Mouse (Mus musculus): Measurements from ENCODE around the gene Pafah1b2.

Pafah1b2 gene

DNA sequence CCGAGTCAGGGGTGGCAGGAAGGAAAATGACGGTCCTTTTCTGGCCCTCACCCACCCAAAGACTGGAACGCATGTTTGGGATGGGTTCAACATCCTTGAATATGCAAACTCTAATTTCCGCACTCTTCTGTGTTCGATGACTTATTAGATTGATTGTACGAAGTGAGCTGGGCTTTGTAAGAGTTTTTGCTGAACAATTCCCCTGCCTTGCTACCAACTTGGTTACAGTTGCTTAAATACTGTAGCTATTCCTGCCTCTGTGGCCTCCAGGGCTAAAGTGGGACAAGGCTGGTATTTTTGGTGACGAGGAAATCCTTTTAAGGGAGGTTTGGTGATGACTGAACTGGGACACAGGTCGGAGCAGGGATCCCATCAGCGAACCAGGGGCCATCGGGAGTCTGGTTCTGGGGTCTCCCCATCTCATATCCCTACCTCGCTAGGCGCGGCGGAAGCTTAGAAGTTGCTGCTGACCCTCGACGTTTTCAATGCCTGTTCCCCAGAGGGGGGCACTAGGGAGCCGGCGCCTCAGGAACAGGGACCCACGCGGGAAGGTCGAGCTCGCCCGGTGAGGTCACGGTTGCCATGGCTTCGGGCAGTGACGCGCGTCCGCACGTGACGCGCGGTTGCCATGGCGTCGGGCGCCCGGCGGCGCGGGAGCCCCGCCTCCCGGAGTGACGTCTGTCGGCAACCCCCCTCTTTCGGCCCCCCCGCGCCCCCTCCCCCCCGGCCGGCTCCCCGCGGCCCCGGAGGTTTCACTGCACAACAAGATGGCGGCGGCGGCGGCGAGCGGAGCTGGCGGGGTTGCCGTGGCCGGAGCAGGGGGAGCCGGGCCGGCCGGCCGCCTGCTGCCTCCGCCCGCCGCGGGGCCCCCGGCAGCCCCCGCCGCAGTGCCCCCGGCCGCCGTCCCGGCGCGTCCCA is at the start of gene Pafah1b2, which contains the start of gene Sik3:
Pafah1b2 (minus strand) TSS at position 600 of the 918 bp plus-strand sequence.
Sik3 (plus strand) TSS at position 730 of the 918 bp plus-strand sequence.
- peak; percentile 89 for DNase-seq (ENCODE audit: extremely low spot score, low read depth, low spot score)

DNA sequence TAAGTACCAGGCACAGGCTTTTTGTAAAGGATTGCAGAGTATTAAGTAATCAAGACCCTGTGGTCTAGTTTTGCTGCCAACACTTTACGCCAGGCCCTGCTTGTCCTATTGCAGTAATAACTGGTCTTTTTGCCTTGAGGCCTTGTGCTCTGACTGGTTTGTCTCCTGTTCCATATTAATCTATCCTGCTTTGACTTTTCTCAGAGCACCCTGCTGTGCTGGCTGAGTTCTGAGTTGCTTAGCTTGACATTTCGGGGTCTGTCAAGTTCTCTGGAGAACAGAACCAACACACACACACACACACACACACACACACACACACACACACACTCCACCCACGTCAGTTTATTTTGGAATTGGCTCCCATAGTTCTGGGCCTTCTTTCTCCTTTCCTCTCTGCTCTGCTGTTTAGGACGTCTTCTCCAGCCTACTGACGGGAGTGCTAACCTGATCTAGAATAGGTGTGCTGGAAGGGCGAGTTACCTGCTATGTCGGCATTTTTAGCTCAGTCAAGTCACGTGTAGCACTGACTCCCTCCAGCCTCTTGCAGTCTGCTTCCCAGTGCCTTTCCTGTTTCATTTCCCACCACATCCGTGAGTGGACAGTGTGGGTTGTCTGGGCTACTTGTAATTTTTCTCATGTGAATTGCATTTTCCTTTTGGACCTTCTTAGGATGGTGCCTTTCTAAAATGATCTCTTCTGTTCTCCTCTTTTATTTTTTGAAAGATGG is 49.4 kb upstream of the Pafah1b2 start:
- DNase-seq (ENCODE audit: extremely low spot score, low read depth, low spot score), result no peak

DNA sequence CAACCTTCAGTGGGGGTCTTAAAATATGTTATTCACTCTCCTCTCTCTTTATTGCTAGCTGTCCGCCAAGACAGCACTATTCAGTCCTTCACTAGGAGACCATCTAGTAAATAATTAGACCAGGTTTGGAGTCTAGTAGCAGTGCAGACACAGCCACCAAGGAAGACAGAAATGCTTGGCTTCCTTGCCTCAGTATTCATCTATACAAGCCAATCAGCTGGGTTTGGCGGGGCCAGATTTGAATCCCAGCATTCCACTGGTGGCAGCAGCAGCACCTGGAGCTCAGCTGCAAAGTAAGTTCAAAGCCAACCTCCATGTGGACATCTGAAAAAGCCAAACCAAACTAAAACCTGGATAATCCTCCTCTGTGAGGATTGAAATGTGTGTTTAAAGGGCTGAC is 47.8 kb upstream of the Pafah1b2 start:
- DNase-seq (ENCODE audit: extremely low spot score, low read depth, low spot score), result no peak

DNA sequence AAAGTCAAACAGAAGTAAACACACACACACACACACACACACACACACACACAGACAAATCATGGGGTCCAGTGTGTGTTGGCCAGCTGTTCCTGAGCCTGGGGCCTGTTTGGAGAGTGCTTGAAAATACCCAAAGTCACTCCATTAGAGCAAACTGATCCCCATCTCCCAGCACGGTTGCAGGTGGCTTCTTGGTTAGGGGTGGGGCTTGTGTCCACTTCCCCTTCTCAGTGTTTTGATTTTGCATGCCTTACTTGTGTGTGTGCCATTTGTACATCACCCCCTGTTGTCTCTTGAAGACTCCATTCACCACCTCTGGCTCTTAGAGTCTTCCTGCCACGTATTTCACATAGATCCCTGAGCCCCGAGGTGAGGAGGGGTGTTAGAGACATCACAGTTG is 45.6 kb upstream of the Pafah1b2 start:
- no peak for DNase-seq (ENCODE audit: extremely low spot score, low read depth, low spot score)

DNA sequence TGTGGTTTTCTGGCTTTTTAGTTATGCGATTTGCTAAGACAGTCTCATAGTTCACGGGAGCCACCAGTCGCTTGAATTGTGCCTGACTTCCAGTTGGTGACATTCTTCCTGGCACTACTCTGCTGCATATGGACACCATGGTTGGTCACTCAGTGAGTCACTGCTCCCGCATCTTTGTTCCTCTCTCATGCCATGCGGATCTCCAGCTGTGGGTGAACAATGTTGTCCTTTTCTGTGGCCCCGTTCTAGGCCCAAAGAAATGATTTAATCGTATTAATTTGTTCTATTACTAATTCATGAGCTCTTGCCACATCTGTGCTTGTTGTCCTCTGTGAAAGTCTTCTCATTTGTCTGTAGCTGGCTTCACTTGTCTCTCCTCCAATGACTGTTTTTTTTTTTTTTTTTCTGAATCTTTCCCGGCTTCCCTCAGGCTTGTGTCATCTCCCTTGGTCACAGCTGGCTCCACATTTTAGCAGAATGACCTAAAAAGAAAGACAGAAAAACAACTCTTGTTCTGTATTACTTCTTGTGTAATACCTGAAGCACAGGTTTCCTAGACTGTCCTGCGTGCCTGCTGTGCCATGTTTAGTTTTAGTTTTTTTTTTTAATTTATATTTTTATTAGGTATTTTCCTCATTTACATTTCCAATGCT is 40.6 kb upstream of the Pafah1b2 start:
- DNase-seq (ENCODE audit: extremely low spot score, low read depth, low spot score), result no peak

DNA sequence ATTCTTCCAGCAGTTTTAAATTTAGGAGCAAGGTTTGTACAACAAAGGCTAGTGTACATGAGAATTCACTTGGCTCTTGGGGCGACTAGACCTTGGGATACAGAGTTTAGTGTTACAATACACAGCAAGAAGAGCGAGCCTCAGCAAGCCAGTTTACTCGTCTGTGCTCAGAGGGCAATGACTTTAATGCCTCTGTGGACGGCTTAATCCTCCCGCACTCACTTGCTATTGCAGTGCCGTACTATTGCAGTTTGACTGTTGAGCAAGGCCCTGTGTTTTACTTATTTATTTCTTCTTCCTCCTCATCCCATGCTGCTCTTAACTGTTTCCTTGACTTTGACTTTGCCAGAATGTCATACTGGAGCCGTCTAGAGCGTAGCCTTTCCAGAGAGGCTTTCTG is 37.7 kb upstream of the Pafah1b2 start:
- DNase-seq (ENCODE audit: extremely low spot score, low read depth, low spot score), result no peak

DNA sequence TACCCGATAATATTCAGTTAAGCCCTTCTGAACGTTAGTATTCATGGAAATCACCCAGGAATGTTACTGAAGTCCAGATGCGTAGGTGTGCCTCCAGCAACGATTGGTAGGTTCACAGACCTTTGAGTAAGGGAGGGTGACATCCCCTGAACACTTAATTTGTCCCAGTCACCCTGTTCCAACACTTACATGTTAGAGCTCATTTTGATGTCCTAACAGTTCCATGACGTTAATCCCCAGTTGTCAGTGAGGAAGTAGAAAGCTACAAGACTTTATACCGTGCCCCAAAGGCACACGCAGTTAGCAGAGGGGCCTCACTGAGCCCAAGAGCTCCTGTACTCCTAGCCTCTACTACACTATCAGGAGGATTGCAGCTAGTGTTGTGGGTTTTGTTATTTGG is 37.0 kb upstream of the Pafah1b2 start:
- no peak for DNase-seq (ENCODE audit: extremely low spot score, low read depth, low spot score)

DNA sequence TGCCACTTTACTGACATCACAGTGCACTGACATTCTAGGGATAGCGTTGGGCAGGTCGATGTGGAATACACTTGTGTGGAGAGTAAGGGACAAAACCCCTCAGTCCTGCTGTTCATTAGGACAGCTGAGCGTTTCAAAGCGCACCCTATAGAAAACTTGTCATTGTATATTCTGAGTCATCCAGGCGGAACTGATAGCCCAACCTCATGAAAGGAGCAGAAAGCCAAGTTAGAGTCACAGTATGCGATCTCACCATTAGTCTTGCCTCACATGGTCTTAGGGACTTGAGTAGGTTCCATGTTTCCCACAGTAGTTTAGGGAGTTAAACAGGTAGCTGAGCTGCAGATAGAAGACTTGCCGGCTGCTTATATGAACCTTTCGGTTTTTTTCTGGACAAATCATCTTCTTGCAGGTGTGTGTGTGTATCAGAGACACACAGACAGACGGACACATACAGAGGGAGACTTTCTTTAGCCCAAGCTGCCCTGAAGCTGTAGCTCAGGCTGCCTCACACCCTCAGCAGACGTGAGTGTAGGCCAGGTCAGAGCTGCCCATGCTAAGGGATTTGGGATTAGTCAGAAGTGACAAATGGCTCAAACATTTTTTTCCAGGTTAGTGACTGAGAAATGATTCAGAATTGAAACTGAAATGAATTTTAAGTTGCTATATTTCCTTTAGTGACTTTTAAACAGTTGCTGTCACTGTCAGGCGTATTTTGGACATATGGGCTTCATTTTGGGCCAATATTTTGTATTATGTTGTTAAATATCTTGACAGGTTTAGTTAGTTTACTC is 34.4 kb upstream of the Pafah1b2 start:
- no peak for DNase-seq (ENCODE audit: extremely low spot score, low read depth, low spot score)

DNA sequence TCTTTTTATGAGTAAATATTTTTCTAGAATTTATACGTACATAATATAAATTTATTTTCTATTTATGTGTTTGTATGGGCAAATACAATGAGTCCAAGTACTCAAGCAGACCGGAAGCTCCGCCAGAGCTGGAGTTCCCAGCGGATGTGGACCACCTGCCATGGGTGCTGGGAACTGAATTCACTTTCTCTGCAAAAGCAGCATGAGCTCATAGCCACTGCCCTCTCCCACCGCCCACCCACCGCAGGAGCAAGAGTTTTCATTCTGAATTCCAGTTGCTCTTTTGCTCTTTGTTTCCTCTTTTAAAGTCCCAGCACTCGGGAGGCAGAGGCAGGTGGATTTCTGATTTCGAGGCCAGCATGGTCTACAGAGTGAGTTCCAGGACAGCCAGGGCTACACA is 31.1 kb upstream of the Pafah1b2 start:
- no peak for DNase-seq (ENCODE audit: extremely low spot score, low read depth, low spot score)

DNA sequence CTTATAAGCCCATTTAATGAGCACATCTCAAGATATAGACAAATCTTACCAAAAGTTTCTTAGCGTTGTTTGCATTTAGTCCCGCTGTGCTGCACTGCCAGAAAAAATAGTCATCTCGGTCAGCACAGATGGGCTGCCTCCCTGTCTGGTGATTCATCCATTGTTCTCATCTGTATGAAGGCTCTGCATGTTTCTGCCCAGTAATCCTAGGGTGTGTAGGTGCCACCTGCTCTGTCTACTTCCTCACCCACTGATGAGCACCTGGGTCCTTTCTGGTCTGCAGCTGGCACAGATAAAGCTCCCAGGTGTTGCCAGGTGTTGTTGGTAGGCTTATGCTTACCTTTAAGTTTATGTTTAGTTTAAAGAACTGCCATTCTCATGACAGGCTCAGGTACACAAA is 29.9 kb upstream of the Pafah1b2 start:
- DNase-seq (ENCODE audit: extremely low spot score, low read depth, low spot score), result no peak

DNA sequence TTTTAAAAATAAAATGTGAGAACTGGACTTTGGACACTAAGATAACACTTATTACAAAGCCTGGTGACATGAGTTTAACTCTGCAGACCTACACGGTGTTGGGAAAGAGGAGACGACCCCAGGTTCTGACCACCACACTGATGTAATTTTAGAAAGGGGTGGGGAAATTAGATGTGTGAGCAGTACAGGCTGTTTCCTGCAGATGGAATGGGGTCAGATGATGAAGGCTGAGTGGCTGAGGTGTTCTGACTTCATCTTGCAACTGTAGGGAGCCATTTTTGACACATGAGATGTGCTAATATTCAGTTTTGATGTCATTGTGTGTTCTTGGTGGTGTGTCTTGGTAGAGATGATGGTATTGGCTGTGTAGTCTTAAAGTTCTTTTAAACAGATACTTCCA is 28.7 kb upstream of the Pafah1b2 start:
- DNase-seq (ENCODE audit: extremely low spot score, low read depth, low spot score), result no peak

DNA sequence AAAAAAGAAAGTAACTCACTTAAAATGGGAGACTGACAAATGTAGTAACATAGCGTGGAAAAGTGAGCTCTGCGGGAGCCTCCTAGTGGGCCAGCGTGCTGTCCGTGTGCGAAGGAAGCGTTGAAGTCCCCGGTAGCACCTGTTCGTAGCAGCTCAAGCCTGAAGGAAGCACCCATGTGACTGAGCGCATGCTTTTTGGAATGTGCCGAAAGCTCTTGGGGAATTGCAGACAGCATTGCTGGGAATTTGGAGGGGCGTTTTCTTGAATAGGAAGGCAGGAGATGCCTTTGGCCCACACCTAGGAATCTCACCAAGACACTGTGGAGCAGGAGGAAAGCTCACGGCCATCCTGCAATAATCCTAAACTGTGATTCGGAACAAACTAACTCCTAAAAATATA is 26.3 kb upstream of the Pafah1b2 start:
- DNase-seq (ENCODE audit: extremely low spot score, low read depth, low spot score), result no peak

DNA sequence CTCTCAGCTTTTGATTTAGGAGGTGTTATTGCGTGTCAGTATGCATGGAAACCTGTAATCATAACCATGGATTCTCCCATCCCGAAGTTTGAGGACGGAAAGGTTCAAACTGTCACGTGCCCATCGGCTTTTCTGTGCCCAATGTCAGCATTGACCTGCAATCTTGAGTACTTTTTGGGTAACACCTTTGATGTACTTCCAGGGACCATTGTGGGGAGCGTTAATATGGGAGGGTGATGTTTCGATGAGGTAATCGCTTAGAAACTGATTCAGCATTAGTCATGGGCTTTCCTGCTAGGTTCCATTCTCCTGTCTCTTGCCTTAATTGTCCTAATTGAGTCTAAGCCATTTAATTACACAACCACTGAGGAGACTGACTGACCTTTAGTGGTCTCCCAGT is 24.4 kb upstream of the Pafah1b2 start:
- DNase-seq (ENCODE audit: extremely low spot score, low read depth, low spot score), result no peak

DNA sequence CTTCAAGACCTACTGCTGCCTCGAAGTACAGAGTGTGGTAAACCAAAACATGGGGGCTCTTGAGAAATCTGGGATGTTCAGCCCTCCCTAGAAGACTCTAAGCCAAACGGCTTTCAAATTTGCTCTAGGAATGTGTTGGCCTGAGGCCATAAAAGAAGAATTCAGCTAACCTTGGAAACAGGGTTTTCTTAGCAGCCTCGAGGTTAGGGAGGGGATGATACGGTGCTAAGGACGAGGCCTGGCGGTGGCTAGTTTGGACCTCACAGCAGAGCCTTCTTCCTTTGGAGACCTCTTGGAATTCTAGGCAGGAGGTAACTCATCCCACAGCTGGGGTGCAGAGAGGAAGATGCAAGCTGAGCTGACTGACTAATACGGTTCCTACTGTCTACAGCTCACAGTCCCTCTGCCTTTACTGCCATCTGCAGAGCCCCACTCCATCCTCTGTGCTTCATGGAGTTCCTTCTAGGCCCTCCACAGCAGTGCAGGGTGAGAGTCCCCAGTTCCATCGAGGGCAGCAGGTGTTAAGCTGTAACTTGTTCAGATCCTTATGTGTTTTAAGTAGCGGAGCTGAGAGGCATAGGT is 22.9 kb upstream of the Pafah1b2 start:
- DNase-seq (ENCODE audit: extremely low spot score, low read depth, low spot score), result no peak

DNA sequence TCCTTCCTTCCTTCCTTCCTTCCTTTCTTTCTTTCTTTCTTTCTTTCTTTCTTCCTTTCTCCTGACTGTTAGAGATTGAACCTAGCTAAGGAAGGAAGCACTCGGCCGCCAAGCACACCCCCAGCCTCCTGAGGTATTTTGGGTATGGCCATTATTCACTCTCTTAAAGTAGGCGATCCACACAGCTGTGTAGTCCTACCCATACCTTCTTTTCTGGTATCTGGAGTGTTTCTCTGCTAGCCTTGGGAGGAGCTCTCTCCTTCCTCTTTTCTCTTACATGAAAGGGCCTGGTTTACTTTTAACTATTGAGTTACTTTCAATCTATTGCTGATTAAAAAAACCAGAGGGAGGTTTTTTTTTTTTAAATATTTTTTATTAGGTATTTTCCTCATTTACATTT is 21.4 kb upstream of the Pafah1b2 start:
- DNase-seq (ENCODE audit: extremely low spot score, low read depth, low spot score), result no peak

DNA sequence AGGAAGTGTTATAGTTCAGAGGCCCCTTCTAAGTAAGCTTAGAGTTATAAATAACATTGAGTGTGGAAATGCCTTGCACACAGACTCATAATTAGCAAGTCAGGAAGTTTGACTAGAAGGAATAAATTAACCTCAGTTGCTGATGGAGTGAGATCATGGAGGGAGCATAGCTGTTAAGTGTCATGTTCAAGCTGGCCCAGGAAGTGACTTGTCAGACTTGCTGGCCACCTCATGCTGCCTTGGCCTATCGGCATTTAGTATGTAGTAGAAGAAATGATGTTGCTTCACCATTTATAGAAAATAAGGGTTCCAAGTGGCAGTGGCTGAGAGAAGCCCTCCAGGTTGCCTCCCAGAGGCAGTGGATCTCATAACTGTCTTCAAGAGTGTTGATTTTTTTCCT is 20.6 kb upstream of the Pafah1b2 start:
- no peak for DNase-seq (ENCODE audit: extremely low spot score, low read depth, low spot score)

DNA sequence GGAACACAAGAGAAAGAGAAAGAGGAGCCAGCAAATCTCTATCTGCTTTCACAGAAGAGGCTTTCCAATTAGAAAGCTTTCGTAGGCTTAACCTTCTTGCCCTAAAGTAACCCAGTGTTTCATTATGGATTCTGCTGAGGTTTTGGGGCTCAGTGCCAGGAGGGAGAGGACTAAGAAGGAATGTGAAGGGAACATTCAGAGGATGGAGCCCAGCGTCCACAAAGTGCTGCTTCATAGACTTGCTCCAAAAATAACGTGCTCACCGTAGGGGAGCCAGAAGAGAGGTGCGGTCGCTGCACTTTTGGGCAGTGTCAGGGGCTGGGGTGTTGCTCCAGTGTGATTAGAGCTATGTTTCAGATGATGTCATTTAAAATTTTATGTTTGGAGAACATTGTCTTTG is 19.7 kb upstream of the Pafah1b2 start:
- no peak for DNase-seq (ENCODE audit: extremely low spot score, low read depth, low spot score)

DNA sequence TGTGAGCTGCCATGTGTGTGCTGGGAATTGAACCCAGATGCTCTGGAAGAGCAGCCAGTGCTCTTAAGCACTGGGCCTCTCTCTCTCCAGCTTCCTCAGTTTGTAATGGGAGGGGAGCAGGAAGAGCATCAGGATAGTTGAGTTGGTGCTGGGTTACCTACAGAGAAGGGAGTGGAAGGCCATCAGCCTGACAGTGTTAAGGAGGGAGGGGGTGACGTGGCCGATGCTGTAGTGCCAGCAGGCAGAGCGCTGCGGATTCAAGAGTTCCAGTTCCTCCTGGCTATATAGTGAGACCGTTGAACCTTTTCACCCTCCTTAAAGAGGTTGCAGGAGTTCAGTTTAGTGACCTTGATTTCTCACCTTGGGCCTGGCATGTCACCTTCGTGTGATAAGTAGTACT is 18.5 kb upstream of the Pafah1b2 start:
- DNase-seq (ENCODE audit: extremely low spot score, low read depth, low spot score), result no peak

DNA sequence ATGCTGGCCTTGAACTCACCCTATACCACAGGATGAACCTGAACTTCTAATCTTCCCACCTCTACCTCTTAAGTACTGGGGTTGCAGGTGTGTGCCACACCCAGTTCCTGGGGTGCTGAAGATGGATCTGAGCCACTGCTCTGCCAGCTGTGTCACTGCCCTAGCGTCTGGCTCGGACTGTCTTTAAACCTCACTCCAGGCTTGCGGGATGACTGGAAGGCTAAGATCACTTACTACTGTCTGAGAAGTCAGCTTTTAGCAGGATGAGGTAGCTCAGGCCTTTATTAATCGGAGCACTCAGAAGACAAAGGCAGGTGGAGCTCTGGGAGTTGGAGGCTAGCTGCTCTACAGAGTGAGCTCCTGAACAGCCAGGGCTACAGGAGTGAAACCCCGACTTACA is 17.7 kb upstream of the Pafah1b2 start:
- no peak for DNase-seq (ENCODE audit: extremely low spot score, low read depth, low spot score)

DNA sequence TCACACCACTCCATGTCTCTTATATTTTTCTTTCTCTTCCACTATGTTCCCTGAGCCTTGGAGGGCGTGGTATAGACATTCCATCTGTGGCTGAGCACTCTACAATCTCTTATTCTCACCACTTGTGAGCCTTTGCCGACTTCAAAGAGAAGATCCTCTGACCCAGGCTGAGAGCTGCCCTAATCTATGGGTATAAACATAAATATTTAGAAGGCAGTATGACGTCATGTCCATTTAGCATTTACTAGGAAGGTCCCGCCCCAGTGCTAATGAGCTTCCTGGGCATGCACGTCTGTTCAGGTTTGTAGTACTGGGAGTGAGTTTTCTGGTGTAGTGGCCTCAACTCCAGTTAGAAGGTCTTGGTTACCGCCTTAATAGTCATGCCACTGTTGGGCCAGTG is 17.0 kb upstream of the Pafah1b2 start:
- DNase-seq (ENCODE audit: extremely low spot score, low read depth, low spot score), result no peak

DNA sequence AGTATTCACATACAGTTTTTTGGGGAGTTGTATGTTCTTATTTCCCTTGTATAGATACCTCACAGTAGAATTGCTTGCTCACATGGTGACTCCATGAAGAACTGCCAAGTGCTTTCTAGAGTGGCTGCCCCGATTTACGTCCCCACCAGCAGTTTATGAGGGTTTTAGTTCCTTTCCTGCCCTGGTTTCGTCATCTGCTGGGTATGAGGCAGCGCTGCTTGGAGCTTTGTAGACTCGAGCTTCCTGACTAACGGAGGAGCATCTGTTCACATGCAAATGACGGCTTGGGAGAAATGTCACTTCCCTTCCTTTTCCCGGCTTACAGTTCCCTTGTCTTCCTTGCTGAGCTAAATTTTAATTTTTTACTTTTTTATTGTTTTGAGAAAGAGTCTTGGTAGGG is 15.5 kb upstream of the Pafah1b2 start:
- no peak for DNase-seq (ENCODE audit: extremely low spot score, low read depth, low spot score)
